Mouse (Mus musculus) stomach, postnatal 0 days (tissue): ENCODE results near the gene Ikbkg. TPM values are rescaled to one million over a fixed set of nuclear protein-coding genes. Genes with fewer than 3 reads are reported as not detected.

Experiments used
- ATAC-seq: fragments of 200-750 bp; cut with Nextera tagmentation; 2 replicates; pipeline ENCODE4 v1.8.0; 2017; ENCODE audit not compliant: low FRiP score, low TSS enrichment
- DNase-seq: peaks from one replicate; pipeline ENCODE4 v3.0.0-alpha.2; 2016; ENCODE audit warnings: low spot score
- H3K27ac ChIP-seq: fragments of 300-500 bp; sonication (generic); replicated peaks from 2 replicates; pipeline ENCODE4 v1.5.1; 2014; ENCODE audit warnings: mild to moderate bottlenecking, control low read depth
- H3K27me3 ChIP-seq: fragments of 300-500 bp; sonication (generic); 2 replicates; pipeline ENCODE4 v1.6.1; 2014; ENCODE audit warnings: low read length; ENCODE audit not compliant: control insufficient read depth, insufficient read depth
- H3K36me3 ChIP-seq: fragments of 300-500 bp; sonication (generic); 2 replicates; pipeline ENCODE4 v1.6.1; 2014; ENCODE audit warnings: low read length, mixed read lengths; ENCODE audit not compliant: control insufficient read depth, insufficient read depth
- H3K4me1 ChIP-seq: fragments of 300-500 bp; sonication (generic); replicated peaks from 2 replicates; pipeline ENCODE4 v1.6.1; 2014; ENCODE audit warnings: antibody characterized with exemption; ENCODE audit not compliant: control insufficient read depth, insufficient read depth
- H3K4me2 ChIP-seq: fragments of 300-500 bp; sonication (generic); replicated peaks from 2 replicates; pipeline ENCODE4 v1.6.1; 2014; ENCODE audit warnings: low read depth, mild to moderate bottlenecking, control low read depth, moderate library complexity
- H3K4me3 ChIP-seq: fragments of 300-500 bp; sonication (generic); 2 replicates; pipeline ENCODE4 v1.5.1; 2014; ENCODE audit warnings: low read depth, low read length, control low read depth
- H3K9ac ChIP-seq: fragments of 300-500 bp; sonication (generic); 2 replicates; pipeline ENCODE4 v1.6.1; 2014; ENCODE audit warnings: mild to moderate bottlenecking, low read length, control low read depth, mixed read lengths
- H3K9me3 ChIP-seq: fragments of 300-500 bp; sonication (generic); 2 replicates; pipeline ENCODE4 v1.6.1; 2016; ENCODE audit warnings: low read length; ENCODE audit not compliant: control insufficient read depth
- CTCF ChIP-seq: IDR thresholded peaks from 2 replicates; pipeline ENCODE4 v1.5.1; 2016; ENCODE audit warnings: antibody characterized with exemption, low read depth, mild to moderate bottlenecking, moderate library complexity
- EP300 ChIP-seq: optimal IDR thresholded peaks from 2 replicates; pipeline ENCODE3; 2016; ENCODE audit warnings: antibody characterized with exemption
- WGBS: fragments of 180-500 bp; shearing (Covaris S2); extraction: QIAGEN DNeasy Blood & Tissue Kit; methylation state at CpG from one replicate; pipeline ENCODE4 v1.1.7; 2014; 5-methylcytosine and 5-hydroxymethylcytosine counted together
- polyA plus RNA-seq: library from polyadenylated mRNA; unstranded; fragments of >200 nt; fragmentation: Nextera tagmentation; extraction: Ambion mirVana; gene quantifications from 2 replicates; pipeline ENCODE4 v1.2.1, GENCODE M21; 2015

The Ikbkg gene
- polyA plus RNA-seq, 1 experiment from 2014 or later = 16.7 TPM

DNA sequence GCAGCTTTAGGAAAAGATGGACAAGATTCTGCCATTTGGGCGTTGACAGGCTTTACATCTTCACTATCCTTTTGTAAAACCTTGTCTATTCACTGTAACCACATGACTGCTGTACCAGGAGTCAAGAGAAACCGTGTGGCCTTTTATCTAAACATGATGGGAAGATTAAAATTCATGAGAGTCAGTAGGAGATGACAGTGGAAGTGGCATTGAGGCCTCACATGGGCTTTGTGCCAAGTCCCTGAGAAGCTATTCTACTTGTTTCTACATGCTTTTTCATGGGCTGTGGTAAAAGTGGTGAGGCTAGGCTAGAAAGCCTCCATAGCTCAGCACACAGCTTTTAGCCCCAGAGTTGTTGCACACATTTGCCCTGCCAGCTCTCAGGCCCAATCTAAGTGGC lies 15.2 kb downstream of the Ikbkg start:
- Histone ChIP-seq H3K36me3 (no peaks in the 10 kb centered on the region), H3K4me1 (no peaks in the 10 kb centered on the region), H3K9ac (no peak overlapping the region), H3K9me3 (no peaks in the 10 kb centered on the region), H3K27ac (no peak overlapping the region), H3K4me3 (no peak overlapping the region), H3K27me3 (no peaks in the 10 kb centered on the region), H3K4me2 (no peak overlapping the region)
- TF ChIP-seq EP300 (no peak), CTCF (no peak)
- ATAC-seq = no peak
- no peak for DNase-seq
- 35% methylated on average over 2 of the region's 2 CpGs for WGBS

DNA sequence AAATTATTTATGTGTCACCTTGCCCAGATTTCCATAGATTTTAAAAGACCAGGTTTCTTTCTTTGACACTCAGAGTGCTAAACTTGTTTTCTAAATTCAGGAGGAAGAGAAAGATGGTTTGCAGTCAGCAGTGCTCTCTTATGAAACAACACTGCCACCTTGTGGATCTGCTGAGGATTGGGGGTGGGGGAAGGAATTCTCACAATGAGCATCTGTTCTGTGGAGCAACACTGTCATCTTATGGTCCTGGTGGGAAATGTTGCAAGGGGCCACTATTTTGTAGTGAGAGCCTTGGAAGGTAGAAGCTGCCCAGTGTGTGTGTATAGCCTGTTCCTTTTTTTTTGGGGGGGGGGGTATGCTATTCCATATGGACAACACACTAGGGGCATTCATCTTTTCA lies 20.3 kb downstream of the Ikbkg start:
- TF ChIP-seq CTCF = peak; percentile 97
- TF ChIP-seq EP300 = no peak
- Histone ChIP-seq H3K9me3 (no peaks in the 10 kb centered on the region), H3K4me1 (no peaks in the 10 kb centered on the region), H3K4me3 (no peak overlapping the region), H3K27ac (no peak overlapping the region), H3K36me3 (no peaks in the 10 kb centered on the region), H3K9ac (no peak overlapping the region), H3K27me3 (no peaks in the 10 kb centered on the region), H3K4me2 (no peak overlapping the region)
- ATAC-seq (peak; percentile 61), DNase-seq (peak; percentile 63)

GRCm38 (mm10) chrX:74424443-74424842 lies 31.4 kb downstream of the Ikbkg start:
- no peaks in the 10 kb centered on the region for H3K27me3 ChIP-seq
- H3K4me3 ChIP-seq = no peak overlapping the region
- no peaks in the 10 kb centered on the region for H3K4me1 ChIP-seq
- DNase-seq = peak; percentile 73
- no peak overlapping the region; the same call in 1 of the 2 replicates for H3K4me2 ChIP-seq
- H3K27ac ChIP-seq = peak overlapping the region; percentile 86
- TF ChIP-seq CTCF = no peak
- TF ChIP-seq EP300 = peak; percentile 44
- ATAC-seq = peak; percentile 82
- H3K9ac ChIP-seq = no peak overlapping the region
- H3K9me3 ChIP-seq = no peaks in the 10 kb centered on the region
- H3K36me3 ChIP-seq = no peaks in the 10 kb centered on the region

DNA sequence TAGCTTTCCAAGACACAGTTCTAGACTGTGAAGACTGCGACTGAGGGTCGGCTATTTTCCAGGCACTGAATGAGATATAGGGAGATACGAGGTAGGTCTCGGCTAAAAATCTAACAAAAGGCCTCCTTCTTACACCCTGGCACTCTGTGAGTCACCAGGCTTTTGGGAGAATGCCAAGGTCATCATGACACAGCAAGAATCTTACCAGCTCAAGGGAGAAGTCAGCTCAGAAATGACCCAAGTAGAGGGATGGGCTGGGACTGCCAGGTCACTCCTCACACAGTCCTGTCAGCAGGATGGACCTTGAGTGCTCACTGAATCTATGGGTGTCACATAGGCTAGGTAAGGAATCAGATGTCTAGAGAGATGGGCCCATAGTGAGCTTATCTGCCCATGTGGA lies 32.1 kb downstream of the Ikbkg start:
- no peak for TF ChIP-seq EP300
- no peak for TF ChIP-seq CTCF
- no peaks in the 10 kb centered on the region for H3K27me3 ChIP-seq
- H3K4me2 ChIP-seq = no peak overlapping the region
- peak; percentile 74 for DNase-seq
- no peaks in the 10 kb centered on the region for H3K4me1 ChIP-seq
- no peaks in the 10 kb centered on the region for H3K9me3 ChIP-seq
- 67% methylated on average over 4 of the region's 4 CpGs for WGBS
- ATAC-seq = peak; percentile 50
- no peak overlapping the region for H3K9ac ChIP-seq
- no peak overlapping the region for H3K4me3 ChIP-seq
- H3K36me3 ChIP-seq = no peaks in the 10 kb centered on the region
- H3K27ac ChIP-seq = peak overlapping the region; percentile 86

GRCm38 (mm10) chrX:74426256-74426655 lies 33.2 kb downstream of the Ikbkg start:
- no peaks in the 10 kb centered on the region for H3K4me1 ChIP-seq
- 56% methylated on average over 1 of the region's 1 CpGs for WGBS
- H3K9me3 ChIP-seq = no peaks in the 10 kb centered on the region
- no peak for TF ChIP-seq CTCF
- TF ChIP-seq EP300 = no peak
- ATAC-seq (no peak), DNase-seq (no peak)
- H3K4me3 ChIP-seq = no peak overlapping the region
- no peak overlapping the region for H3K9ac ChIP-seq
- no peaks in the 10 kb centered on the region for H3K27me3 ChIP-seq
- no peaks in the 10 kb centered on the region for H3K36me3 ChIP-seq
- H3K4me2 ChIP-seq = no peak overlapping the region
- H3K27ac ChIP-seq = peak overlapping the region; percentile 75

- 0 out of 2 replicates have a peak overlapping the region, but pooled peaks have one; percentile 3 for H3K4me2 ChIP-seq
- no peaks in the 10 kb centered on the region for H3K9me3 ChIP-seq
- H3K4me1 ChIP-seq = no peaks in the 10 kb centered on the region
- no peak for DNase-seq
- WGBS = 60% methylated on average over 3 of the region's 3 CpGs
- no peak overlapping the region for H3K4me3 ChIP-seq
- H3K27me3 ChIP-seq = no peaks in the 10 kb centered on the region
- peak overlapping the region; percentile 75; the same call in 1 of the 2 replicates for H3K27ac ChIP-seq
- TF ChIP-seq CTCF = no peak
- no peak for TF ChIP-seq EP300
- no peak overlapping the region for H3K9ac ChIP-seq
- ATAC-seq = no peak
- no peaks in the 10 kb centered on the region for H3K36me3 ChIP-seq
Observed at GRCm38 (mm10) chrX:74427116-74427515, 34.0 kb downstream of the Ikbkg start.
